Mouse (Mus musculus): ENCODE measurements around the gene Casc1.

DNA sequence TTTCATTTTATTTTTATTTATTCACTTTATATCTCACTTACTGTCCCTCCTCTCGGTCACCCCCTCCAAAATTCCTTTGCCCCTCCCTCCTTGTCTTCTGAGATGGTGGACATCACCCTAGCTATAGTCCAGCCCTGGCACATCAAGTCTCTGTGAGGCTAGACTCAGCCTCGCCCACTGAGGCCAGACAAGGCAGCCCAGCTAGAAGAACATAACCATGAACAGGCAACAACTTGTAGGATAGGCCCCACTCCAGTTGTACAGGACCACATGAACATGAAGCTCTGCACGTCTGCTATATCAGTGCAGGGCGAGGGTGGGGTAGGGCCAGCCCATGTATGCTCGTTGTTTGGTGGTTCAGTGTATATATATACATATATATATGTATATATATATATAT is 78.8 kb downstream of the Casc1 start:
- no peak for TF ChIP-seq CTCF (conservative IDR thresholded peaks at IDR 0.05; ENCODE audit: insufficient read depth, insufficient read length, low read depth, low read length)
- TF ChIP-seq POLR2A (IDR thresholded peaks at IDR 0.05; ENCODE audit: low read depth, low read length), result no peak
